Mouse (Mus musculus) limb, embryonic 14.5 days (tissue): ENCODE measurements around the gene 2310033P09Rik. TPM values are rescaled to one million over a fixed set of nuclear protein-coding genes. Genes with fewer than 3 reads are reported as not detected.
"Not testable (repeated sequence)": the region's sequence is repeated elsewhere in the genome, so short reads cannot be mapped to it uniquely, and the experiment has no call there.

ENCODE experiments used
- ATAC-seq: fragments of 200-750 bp; cut with Nextera tagmentation; 2 replicates; pipeline ENCODE4 v1.8.0; 2017; ENCODE audit warnings: low read depth, moderate number of reproducible peaks, moderate TSS enrichment; ENCODE audit not compliant: low FRiP score
- DNase-seq: peaks from one replicate; pipeline ENCODE4 v3.0.0-alpha.2; 2015; ENCODE audit warnings: low spot score
- H3K27ac ChIP-seq: fragments of 300-500 bp; sonication (generic); replicated peaks from 2 replicates; pipeline ENCODE4 v1.5.1; 2014; ENCODE audit warnings: low read depth, mild to moderate bottlenecking, low read length, moderate library complexity, mixed read lengths
- H3K27me3 ChIP-seq: fragments of 300-500 bp; sonication (generic); 2 replicates; pipeline ENCODE4 v1.6.1; 2014; ENCODE audit warnings: low read length, mixed read lengths; ENCODE audit not compliant: control insufficient read depth, insufficient read depth
- H3K36me3 ChIP-seq: fragments of 300-500 bp; sonication (generic); 2 replicates; pipeline ENCODE4 v1.6.1; 2014; ENCODE audit warnings: mild to moderate bottlenecking, low read length, moderate library complexity, mixed read lengths; ENCODE audit not compliant: control insufficient read depth, insufficient read depth
- H3K4me1 ChIP-seq: fragments of 300-500 bp; sonication (generic); 2 replicates; pipeline ENCODE4 v1.6.1; 2014; ENCODE audit warnings: antibody characterized with exemption, low read length, mixed read lengths; ENCODE audit not compliant: control insufficient read depth, insufficient read depth
- H3K4me2 ChIP-seq: fragments of 300-500 bp; sonication (generic); replicated peaks from 2 replicates; pipeline ENCODE4 v1.6.1; 2014; ENCODE audit warnings: low read depth, mild to moderate bottlenecking, low read length, moderate library complexity; ENCODE audit not compliant: severe bottlenecking
- H3K4me3 ChIP-seq: fragments of 300-500 bp; sonication (generic); replicated peaks from 2 replicates; pipeline ENCODE4 v1.5.1; 2014; ENCODE audit warnings: low read length
- H3K9ac ChIP-seq: fragments of 300-500 bp; sonication (generic); 2 replicates; pipeline ENCODE4 v1.6.1; 2014; ENCODE audit warnings: mild to moderate bottlenecking, low read depth, low read length, moderate library complexity; ENCODE audit not compliant: severe bottlenecking
- H3K9me3 ChIP-seq: fragments of 300-500 bp; sonication (generic); 2 replicates; pipeline ENCODE4 v1.6.1; 2016; ENCODE audit warnings: low read length; ENCODE audit not compliant: control insufficient read depth
- POLR2A ChIP-seq: fragments of 200-500 bp; IDR thresholded peaks from 2 replicates; pipeline ENCODE4 v1.8.0; 2012; ENCODE audit warnings: inconsistent platforms, mild to moderate bottlenecking, moderate library complexity, borderline replicate concordance; ENCODE audit not compliant: insufficient read depth, insufficient read length; ENCODE audit errors: extremely low read depth
- WGBS: fragments of 180-500 bp; shearing (Covaris S2); extraction: QIAGEN DNeasy Blood & Tissue Kit; methylation state at CpG from one replicate; pipeline ENCODE4 v1.1.7; 2014; 5-methylcytosine and 5-hydroxymethylcytosine counted together
- polyA plus RNA-seq, 2 experiments: library from polyadenylated mRNA; depleted of rRNA in 1 of 2; stranded (reverse) in 1 of 2; unstranded in 1 of 2; fragments of >200 nt; fragmentation: Nextera tagmentation in 1 of 2; extraction: Ambion mirVana in 1 of 2; gene quantifications; 2 replicates each; pipeline versions ENCODE4 v1.2.1 to v1.2.3; 2012 to 2014

Gene 2310033P09Rik
- polyA plus RNA-seq, 2 experiments = 28.9 to 37.5 TPM

GRCm38 (mm10) chr11:59201216-59202002 lies 6.7 kb upstream of the 2310033P09Rik start:
- DNase-seq (no peak), ATAC-seq (no peak)
- H3K4me2 ChIP-seq = peak overlapping the region; percentile 65
- 29% methylated on average over 16 of the region's 16 CpGs for WGBS
- H3K27ac ChIP-seq = peak overlapping the region; percentile 74
- peaks cover 11% of the 10 kb centered on the region for H3K4me1 ChIP-seq
- H3K9ac ChIP-seq = peak overlapping the region; percentile 74
- no peaks in the 10 kb centered on the region for H3K9me3 ChIP-seq
- H3K4me3 ChIP-seq = peak overlapping the region; percentile 77
- H3K36me3 ChIP-seq = peaks cover 34% of the 10 kb centered on the region
- TF ChIP-seq POLR2A = no peak
- no peaks in the 10 kb centered on the region for H3K27me3 ChIP-seq

DNA sequence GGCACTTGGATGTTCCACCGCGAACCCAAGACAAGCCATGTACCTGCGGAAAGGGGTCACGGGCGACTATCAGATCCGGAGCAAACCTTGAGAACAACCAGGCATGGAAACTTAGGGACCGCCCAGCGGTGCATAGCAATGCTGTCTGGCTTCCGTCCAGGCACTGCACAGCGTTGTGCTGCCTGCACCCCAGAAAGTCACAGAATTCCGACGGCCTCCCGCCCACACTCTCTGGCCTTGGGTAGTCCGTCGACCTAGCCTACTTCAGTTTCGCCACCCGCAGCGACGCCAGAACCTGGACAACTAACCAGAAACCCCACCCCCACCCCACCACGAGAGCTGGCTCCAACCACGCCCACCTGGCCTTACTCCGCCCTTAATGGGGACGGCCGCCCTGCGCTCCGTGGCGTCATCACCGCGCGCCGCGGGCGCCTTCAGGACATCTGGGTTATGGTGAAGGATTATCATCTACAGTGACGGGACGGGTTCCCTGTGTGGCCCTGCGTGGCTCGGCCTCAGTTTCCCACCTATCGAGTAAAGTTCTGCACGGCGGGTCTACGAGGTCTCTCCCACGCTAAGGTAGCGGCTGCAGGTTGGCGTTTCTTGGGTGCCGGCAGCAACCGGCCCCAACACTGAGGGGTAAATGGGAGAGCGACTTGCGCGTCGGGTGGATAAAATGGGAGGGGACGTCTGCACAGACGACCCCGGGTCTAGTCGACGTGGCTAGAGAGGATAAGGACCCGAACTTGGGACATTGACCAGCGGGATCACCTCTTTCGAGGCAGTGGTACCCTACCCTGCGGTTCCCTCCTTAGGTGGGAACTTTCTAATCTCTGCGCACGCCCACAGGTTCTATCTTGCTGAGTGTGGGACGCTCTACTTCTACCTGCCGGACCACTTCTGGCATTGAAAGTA lies 5.8 kb upstream of the 2310033P09Rik start, which contains the start of gene Mrpl55:
Gene Mrpl55 (plus strand): TSS at position 406 of the 915 bp plus-strand sequence.
- Histone ChIP-seq H3K4me2 (peak within 1 kb of the TSS; percentile 65), H3K27ac (peak within 1 kb of the TSS; percentile 74), H3K9me3 (no peaks in the 10 kb centered on the region), H3K4me1 (peaks cover 11% of the 10 kb centered on the region), H3K4me3 (peak within 1 kb of the TSS; percentile 77), H3K36me3 (peaks cover 37% of the 10 kb centered on the region), H3K9ac (peak within 1 kb of the TSS; percentile 74), H3K27me3 (no peaks in the 10 kb centered on the region)
- ATAC-seq (peak; percentile 93), DNase-seq (peak; percentile 95)
- 0 out of 2 replicates have a peak, but pooled peaks have one; percentile 32 for TF ChIP-seq POLR2A
- WGBS = under 1% methylated on average over 63 of the region's 63 CpGs

DNA sequence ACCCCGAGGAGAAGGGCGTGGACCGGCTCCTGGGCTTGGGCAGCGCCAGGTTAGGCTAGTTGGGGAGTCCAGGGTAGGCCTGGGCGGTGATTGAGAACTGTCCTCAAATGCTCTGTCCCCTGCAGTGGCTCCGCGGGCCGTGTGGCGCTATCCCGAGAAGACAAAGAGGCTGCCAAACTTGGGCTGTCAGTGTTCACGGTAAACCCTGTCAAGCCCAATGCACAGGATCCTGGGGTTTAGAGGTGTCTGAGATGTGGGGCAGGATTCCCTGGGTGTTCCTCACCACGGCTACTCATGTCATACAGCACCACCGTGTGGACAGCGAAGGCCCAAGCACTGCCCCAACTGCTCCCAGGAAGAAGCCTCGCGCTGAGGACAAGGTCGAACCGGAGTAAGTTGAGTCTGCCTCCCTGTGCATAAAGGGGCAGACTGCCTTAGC lies 901 bp downstream of the 2310033P09Rik start:
- Histone ChIP-seq H3K4me1 (peaks cover 6% of the 10 kb centered on the region; the same call in 1 of the 2 replicates), H3K9me3 (no peaks in the 10 kb centered on the region), H3K4me3 (peak overlapping the region; percentile 85), H3K27ac (peak overlapping the region; percentile 92; the same call in 1 of the 2 replicates), H3K27me3 (no peaks in the 10 kb centered on the region), H3K4me2 (peak overlapping the region; percentile 81), H3K36me3 (peaks cover 66% of the 10 kb centered on the region), H3K9ac (peak overlapping the region; percentile 81)
- 12% methylated on average over 17 of the region's 18 CpGs for WGBS
- DNase-seq (peak; percentile 65), ATAC-seq (peak; percentile 53)
- no peak for TF ChIP-seq POLR2A

- ATAC-seq = no peak
- H3K9me3 ChIP-seq = no peaks in the 10 kb centered on the region
- peaks cover 6% of the 10 kb centered on the region; the same call in 1 of the 2 replicates for H3K4me1 ChIP-seq
- no peaks in the 10 kb centered on the region for H3K27me3 ChIP-seq
- no peak overlapping the region for H3K9ac ChIP-seq
- peaks cover 62% of the 10 kb centered on the region for H3K36me3 ChIP-seq
- DNase-seq = no peak
- H3K27ac ChIP-seq = no peak overlapping the region
- peak overlapping the region; percentile 81; the same call in 1 of the 2 replicates for H3K4me2 ChIP-seq
- peak overlapping the region; percentile 85 for H3K4me3 ChIP-seq
- 73% methylated on average over 5 of the region's 5 CpGs for WGBS
- no peak for TF ChIP-seq POLR2A
These were observed 1.5 kb downstream of the 2310033P09Rik start for GRCm38 (mm10) chr11:59209580-59209979.

- ATAC-seq (no peak), DNase-seq (no peak)
- no peak overlapping the region for H3K9ac ChIP-seq
- no peaks in the 10 kb centered on the region for H3K9me3 ChIP-seq
- no peak overlapping the region for H3K27ac ChIP-seq
- H3K4me3 ChIP-seq = no peak overlapping the region
- H3K36me3 ChIP-seq = peaks cover 62% of the 10 kb centered on the region
- H3K4me1 ChIP-seq = peaks cover 6% of the 10 kb centered on the region; the same call in 1 of the 2 replicates
- WGBS = 83% methylated on average over 4 of the region's 4 CpGs
- no peaks in the 10 kb centered on the region for H3K27me3 ChIP-seq
- no peak overlapping the region for H3K4me2 ChIP-seq
- TF ChIP-seq POLR2A = no peak
These were observed 1.9 kb downstream of the 2310033P09Rik start for GRCm38 (mm10) chr11:59210020-59210419.

DNA sequence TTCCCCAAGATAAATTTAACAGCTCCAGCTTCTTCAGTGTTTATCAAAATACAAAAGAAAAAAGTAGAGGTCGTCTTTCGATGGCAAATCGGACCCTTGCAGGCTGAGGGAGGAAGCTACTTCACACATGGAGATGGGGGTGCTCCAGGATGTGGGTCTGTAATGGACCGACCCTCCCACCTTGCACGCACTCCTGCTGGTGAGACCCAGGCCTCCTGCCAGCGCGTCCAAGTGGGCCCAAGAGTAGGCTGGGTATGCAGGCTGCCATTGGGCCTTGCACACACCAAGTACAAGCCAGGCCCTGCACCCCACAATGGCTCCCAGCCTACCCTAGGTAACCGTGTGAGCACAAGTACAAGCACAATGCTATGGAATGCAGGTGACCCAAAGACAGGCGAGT lies 3.4 kb downstream of the 2310033P09Rik start:
- H3K36me3 ChIP-seq = peaks cover 56% of the 10 kb centered on the region
- H3K9ac ChIP-seq, H3K4me3 ChIP-seq, H3K4me2 ChIP-seq, H3K27me3 ChIP-seq, DNase-seq, H3K27ac ChIP-seq, ATAC-seq, H3K9me3 ChIP-seq, H3K4me1 ChIP-seq: not testable (repeated sequence)
- 88% methylated on average over 7 of the region's 9 CpGs for WGBS

DNA sequence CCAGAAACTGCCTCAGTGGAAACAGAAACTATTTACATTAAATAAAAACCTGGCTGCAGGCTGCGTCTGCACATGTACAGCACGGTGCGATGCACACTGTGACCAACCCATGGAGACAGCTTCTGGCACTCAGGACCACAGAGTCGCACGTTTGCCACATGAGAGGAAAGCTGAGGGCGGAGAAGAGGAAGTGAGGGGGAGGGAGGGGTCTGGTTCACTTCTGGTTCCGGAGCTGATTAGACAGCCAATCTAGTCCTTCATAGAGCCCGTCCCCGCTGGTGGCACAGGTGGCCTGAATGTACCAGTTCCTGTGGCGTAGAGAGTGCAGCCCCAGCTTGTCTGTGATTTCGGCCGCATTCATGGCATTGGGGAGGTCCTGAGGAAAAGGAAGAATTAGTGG lies 4.2 kb downstream of the 2310033P09Rik start:
- not testable (repeated sequence) for H3K27ac ChIP-seq, H3K4me3 ChIP-seq, H3K9me3 ChIP-seq, H3K4me2 ChIP-seq, DNase-seq, ATAC-seq, H3K27me3 ChIP-seq, H3K9ac ChIP-seq, H3K4me1 ChIP-seq
- H3K36me3 ChIP-seq = peaks cover 55% of the 10 kb centered on the region
- WGBS = 86% methylated on average over 12 of the region's 12 CpGs
